Mouse (Mus musculus) heart, embryonic 12.5 days (tissue): ENCODE data around the gene Plcb4. TPM values are rescaled to one million over a fixed set of nuclear protein-coding genes. Genes with fewer than 3 reads are reported as not detected.

ENCODE experiments used
- ATAC-seq: fragments of 200-750 bp; cut with Nextera tagmentation; 2 replicates; pipeline ENCODE4 v1.8.0; 2017; ENCODE audit warnings: moderate TSS enrichment, moderate library complexity; ENCODE audit not compliant: insufficient number of reproducible peaks, low FRiP score
- H3K27ac ChIP-seq: fragments of 300-500 bp; sonication (generic); 2 replicates; pipeline ENCODE4 v1.5.1; 2016; ENCODE audit warnings: mild to moderate bottlenecking, moderate library complexity; ENCODE audit not compliant: poor library complexity, severe bottlenecking
- H3K27me3 ChIP-seq: fragments of 300-500 bp; sonication (generic); replicated peaks from 2 replicates; pipeline ENCODE4 v1.6.1; 2016; ENCODE audit warnings: mild to moderate bottlenecking, moderate library complexity
- H3K36me3 ChIP-seq: fragments of 300-500 bp; sonication (generic); 2 replicates; pipeline ENCODE4 v1.6.1; 2016; ENCODE audit warnings: mild to moderate bottlenecking, moderate library complexity
- H3K4me1 ChIP-seq: fragments of 300-500 bp; sonication (generic); replicated peaks from 2 replicates; pipeline ENCODE4 v1.6.1; 2016; ENCODE audit warnings: mild to moderate bottlenecking
- H3K4me2 ChIP-seq: fragments of 300-500 bp; sonication (generic); 2 replicates; pipeline ENCODE4 v1.6.1; 2016; ENCODE audit warnings: mild to moderate bottlenecking, moderate library complexity
- H3K4me3 ChIP-seq: fragments of 300-500 bp; sonication (generic); 2 replicates; pipeline ENCODE4 v1.5.1; 2016; ENCODE audit warnings: mild to moderate bottlenecking
- H3K9ac ChIP-seq: fragments of 300-500 bp; sonication (generic); 2 replicates; pipeline ENCODE4 v1.6.1; 2016; ENCODE audit warnings: mild to moderate bottlenecking, moderate library complexity
- H3K9me3 ChIP-seq: fragments of 300-500 bp; sonication (generic); replicated peaks from 2 replicates; pipeline ENCODE4 v1.6.1; 2016; ENCODE audit warnings: mild to moderate bottlenecking, moderate library complexity
- WGBS: fragments of 180-500 bp; shearing (Covaris S2); methylation state at CpG from one replicate; pipeline ENCODE4 v1.1.7; 2016; 5-methylcytosine and 5-hydroxymethylcytosine counted together
- polyA plus RNA-seq: library from polyadenylated mRNA; unstranded; fragments of >200 nt; fragmentation: Nextera tagmentation; extraction: Ambion mirVana; gene quantifications from 2 replicates; pipeline ENCODE4 v1.2.1, GENCODE M21; 2016

Gene Plcb4
- polyA plus RNA-seq, 1 experiment from 2014 or later = 33.2 TPM

DNA sequence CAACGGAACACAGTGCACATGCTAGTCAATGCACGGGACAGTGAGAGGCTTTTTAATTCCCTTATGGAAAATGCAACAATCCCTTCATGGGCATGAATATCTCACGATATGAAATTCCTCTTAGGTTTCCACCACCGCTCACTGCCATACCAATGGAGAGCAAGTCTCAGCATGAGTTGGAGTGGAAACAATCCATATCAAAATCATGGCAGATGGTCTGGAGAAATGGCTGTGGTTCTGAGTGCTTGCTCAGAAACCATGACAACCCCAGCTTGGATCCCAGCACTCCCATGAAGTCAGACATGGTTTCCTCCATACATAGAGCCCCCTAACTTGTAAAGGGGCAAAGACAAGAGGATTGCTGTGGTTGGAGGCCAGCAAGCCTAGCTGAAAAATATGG, 389.7 kb downstream of the Plcb4 start:
- Histone ChIP-seq H3K4me3 (no peak overlapping the region), H3K4me2 (no peak overlapping the region), H3K27me3 (peaks cover 28% of the 10 kb centered on the region), H3K4me1 (0 out of 2 replicates have a peak, but pooled peaks cover 3% of the 10 kb centered on the region), H3K9me3 (0 out of 2 replicates have a peak, but pooled peaks cover 4% of the 10 kb centered on the region), H3K9ac (no peak overlapping the region), H3K27ac (no peak overlapping the region), H3K36me3 (no peaks in the 10 kb centered on the region)
- ATAC-seq = no peak
- WGBS = 88% methylated on average over 4 of the region's 4 CpGs

DNA sequence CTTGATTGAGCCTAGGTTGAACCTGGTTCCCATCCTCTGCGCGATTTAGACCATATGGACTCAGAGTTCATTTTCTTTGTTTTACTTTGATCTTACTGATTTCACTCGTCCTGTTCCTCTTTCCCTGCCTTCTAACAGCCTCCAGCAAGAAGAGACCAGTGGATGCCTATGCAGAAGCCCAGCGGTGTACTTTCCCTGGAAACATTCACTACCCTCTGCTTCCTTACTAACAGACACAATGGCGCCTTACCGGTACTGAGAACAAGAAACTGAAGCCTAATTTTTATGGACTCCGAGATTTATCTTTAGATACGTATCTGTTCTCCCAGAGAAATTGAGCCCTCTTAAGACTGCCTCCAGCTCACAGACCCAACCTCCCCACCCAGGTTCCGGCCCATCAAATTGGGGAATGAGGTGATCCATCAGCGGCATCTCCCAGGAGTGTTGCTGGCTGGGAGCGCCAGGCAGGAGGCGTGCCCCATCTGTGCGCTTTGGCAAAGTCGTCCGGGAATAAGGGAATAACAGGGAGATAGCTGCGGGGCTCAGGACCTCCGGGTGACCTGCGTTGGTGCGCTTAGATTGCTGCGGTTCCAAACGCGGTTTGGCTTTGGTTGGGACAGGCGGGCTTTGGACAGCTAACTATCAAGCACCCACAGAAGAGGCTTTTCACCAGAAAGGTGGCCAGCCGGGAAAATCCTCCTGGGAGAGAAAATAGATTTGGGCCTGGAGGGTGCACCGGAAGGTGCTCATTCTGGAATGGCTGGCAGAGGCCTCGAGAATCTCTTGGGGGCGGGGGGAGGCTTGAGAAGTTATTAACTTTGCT, 392.2 kb downstream of the Plcb4 start:
- peak overlapping the region; percentile 58 for H3K4me2 ChIP-seq
- H3K27me3 ChIP-seq = peaks cover 28% of the 10 kb centered on the region
- H3K9me3 ChIP-seq = 0 out of 2 replicates have a peak, but pooled peaks cover 4% of the 10 kb centered on the region
- ATAC-seq = no peak
- peak overlapping the region; percentile 22; the same call in 1 of the 2 replicates for H3K4me3 ChIP-seq
- H3K36me3 ChIP-seq = no peaks in the 10 kb centered on the region
- 21% methylated on average over 27 of the region's 27 CpGs for WGBS
- H3K4me1 ChIP-seq = 0 out of 2 replicates have a peak, but pooled peaks cover 3% of the 10 kb centered on the region
- H3K9ac ChIP-seq = no peak overlapping the region; the same call in 1 of the 2 replicates
- H3K27ac ChIP-seq = no peak overlapping the region

DNA sequence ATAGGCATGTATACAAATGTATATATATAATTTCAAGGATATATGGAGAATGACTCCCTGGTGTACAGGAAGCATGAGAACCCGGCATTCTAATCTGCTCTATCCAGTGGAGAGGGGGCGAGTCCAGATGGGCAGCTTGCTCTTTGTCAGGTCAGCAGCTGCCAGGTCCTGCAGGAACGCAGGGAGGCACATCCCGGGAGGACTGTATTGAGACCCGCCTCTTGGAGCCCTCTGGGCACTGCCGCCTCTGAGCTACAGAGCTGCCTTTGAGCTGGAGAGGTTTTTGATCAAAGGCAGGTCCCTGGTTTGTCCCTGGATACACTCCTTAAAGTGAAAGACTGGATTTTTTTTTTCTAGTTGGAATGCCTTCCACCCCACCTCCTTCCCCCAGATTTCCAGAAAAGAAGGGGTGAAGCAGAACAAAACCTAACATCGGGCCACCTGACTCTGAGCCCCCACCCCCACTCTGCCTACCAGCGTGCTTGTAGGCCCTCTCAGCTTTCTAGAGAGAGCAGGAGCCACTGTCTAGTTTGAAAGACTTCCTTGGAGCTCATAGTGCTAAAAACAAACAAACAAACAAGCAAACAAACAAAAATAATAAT, 393.0 kb downstream of the Plcb4 start, which contains the start of gene Lamp5:
Gene Lamp5 (plus strand): TSS at position 552 of the 602 bp plus-strand sequence.
- Histone ChIP-seq H3K9me3 (0 out of 2 replicates have a peak, but pooled peaks cover 4% of the 10 kb centered on the region), H3K27ac (no peak within 1 kb of the TSS), H3K9ac (no peak within 1 kb of the TSS; the same call in 1 of the 2 replicates), H3K4me1 (0 out of 2 replicates have a peak, but pooled peaks cover 3% of the 10 kb centered on the region), H3K36me3 (no peaks in the 10 kb centered on the region), H3K27me3 (peaks cover 28% of the 10 kb centered on the region), H3K4me2 (peak within 1 kb of the TSS; percentile 58), H3K4me3 (peak within 1 kb of the TSS; percentile 22)
- ATAC-seq = no peak
- WGBS = 7% methylated on average over 8 of the region's 8 CpGs

DNA sequence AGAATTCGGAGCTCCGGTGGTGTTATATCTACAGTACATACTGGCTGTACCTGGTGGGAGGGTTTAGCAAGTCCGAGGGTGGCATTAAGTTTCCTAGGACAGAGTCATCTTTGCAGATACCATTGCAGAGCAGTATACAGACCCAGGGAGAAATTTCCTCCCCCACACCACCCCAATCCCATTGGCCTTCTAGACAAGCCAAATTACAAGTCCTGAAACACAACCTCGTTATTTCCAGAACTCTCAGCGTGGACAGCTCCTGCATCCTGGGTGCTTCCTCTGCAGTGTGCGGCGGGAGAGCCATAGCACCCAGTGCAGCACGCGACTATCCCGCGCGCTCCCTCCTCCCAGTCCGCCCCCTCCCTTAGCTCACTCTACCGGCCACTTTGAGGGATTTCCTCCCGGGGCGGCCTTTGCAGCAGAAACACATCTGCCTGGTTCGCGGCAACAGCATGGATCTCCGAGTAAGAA, 399.1 kb downstream of the Plcb4 start:
- no peak overlapping the region for H3K27ac ChIP-seq
- no peaks in the 10 kb centered on the region for H3K36me3 ChIP-seq
- peaks cover 44% of the 10 kb centered on the region for H3K27me3 ChIP-seq
- no peak overlapping the region for H3K9ac ChIP-seq
- ATAC-seq = no peak
- H3K4me2 ChIP-seq = peak overlapping the region; percentile 58
- no peaks in the 10 kb centered on the region for H3K9me3 ChIP-seq
- WGBS = 5% methylated on average over 19 of the region's 19 CpGs
- H3K4me3 ChIP-seq = peak overlapping the region; percentile 24
- peaks cover 9% of the 10 kb centered on the region for H3K4me1 ChIP-seq

DNA sequence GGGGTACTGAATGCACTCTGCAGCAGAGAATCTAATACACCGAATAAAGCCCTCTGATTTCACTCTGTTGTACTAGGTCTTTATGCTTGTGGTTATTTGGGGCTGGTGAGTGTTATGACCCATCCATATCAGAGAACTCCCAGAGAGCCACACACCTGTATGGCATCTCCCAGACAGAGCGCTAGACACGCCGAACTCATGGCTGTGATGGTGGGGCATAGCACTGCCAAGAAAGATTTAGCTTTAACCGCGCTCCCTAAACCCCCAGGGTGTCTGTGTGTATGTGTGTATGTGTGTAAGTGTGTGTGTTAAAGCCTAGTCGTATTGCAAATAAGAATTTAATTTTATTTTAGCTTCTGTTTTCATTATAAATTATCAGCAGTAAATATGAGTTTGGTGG, 399.6 kb downstream of the Plcb4 start:
- H3K9me3 ChIP-seq = no peaks in the 10 kb centered on the region
- peaks cover 44% of the 10 kb centered on the region for H3K27me3 ChIP-seq
- no peak overlapping the region for H3K27ac ChIP-seq
- 7% methylated on average over 7 of the region's 7 CpGs for WGBS
- H3K9ac ChIP-seq = no peak overlapping the region
- no peak for ATAC-seq
- H3K4me2 ChIP-seq = peak overlapping the region; percentile 58
- H3K36me3 ChIP-seq = no peaks in the 10 kb centered on the region
- H3K4me3 ChIP-seq = peak overlapping the region; percentile 24
- peaks cover 9% of the 10 kb centered on the region for H3K4me1 ChIP-seq

DNA sequence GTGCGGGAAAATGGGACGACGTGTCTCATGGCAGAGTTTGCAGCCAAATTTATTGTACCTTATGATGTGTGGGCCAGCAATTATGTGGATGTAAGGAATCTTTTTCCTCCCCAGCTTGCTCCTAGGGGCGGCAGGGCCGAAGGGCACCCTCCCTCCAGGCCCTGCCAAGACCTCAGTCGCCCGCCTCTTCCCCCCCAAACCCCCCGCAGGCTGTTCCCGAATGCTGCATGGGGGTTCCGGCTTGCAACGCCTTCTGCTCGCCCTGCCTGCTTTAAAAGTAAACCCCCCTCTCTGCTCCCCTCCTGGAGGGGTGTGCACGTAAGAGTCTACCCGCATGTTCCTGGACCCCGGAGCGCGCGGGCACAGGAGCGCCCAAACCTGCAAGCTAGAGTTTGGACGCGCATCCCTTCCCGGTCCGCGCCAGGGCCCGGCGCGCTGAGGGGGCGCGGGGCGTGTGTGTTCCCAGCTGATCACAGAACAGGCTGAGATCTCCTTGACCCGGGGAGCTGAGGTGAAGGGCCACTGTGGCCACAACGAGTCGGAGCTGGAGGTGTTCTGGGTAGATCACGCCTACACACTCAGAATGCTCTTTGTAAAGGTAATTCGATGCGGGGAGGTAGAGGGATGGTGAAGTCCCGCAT, 400.3 kb downstream of the Plcb4 start:
- Histone ChIP-seq H3K9me3 (no peaks in the 10 kb centered on the region), H3K27me3 (peaks cover 44% of the 10 kb centered on the region), H3K4me1 (peaks cover 9% of the 10 kb centered on the region), H3K36me3 (no peaks in the 10 kb centered on the region), H3K4me3 (peak overlapping the region; percentile 23), H3K4me2 (peak overlapping the region; percentile 49), H3K9ac (no peak overlapping the region), H3K27ac (no peak overlapping the region)
- 2% methylated on average over 37 of the region's 37 CpGs for WGBS
- no peak for ATAC-seq
